Mouse (Mus musculus) kidney, adult 8-10 months (tissue): ENCODE results near the gene Mapk11.
A peak's percentile ranks its signal among the peaks of the same experiment; 100 is the strongest.

ENCODE experiments used
- DNase-seq, 2 experiments: peaks; one replicate each; pipeline ENCODE4 v3.0.0; 2022

Gene Mapk11

DNA sequence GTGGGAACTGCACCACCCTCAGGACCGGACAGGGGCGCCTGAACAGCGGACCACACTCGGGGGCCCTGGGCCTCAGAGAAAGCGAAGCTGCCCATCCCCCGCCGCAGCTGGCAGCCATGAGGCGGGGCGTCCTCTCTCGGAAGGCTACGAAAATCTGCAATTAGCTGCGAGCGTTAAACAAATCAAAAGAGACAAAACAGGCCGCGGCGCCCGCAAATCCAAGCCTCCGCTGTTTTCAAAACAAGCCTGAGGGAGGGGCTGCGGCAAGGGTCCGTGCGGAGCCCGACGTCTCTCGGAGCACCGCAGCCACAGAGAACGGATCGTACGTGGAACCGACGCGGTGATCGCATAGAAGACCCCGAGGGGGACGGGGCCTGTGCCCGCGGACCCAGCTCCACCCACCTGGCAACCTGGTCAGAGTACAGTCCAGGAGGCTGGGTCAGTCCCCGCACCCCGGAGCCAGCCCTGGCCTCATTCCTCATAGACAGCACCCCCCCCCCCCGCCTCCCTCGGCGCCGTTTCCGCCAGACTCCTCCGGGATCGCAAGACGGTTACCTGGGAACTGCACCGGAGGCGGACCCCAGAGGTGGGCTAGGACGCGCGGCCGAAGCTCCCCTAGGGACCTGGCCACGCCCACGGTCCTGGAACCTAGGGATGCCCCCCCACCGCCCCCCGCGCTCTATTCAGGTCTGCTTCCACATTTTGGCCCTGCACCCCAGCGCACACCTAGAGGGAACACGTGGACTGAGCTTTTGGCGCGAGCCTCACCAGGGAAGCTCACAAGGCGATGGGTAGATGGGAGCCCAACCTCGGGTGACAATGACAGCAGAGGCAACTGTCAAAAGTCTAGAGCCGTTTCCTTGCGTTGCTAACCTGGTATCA lies 23.8 kb upstream of the Mapk11 start:
- peak; percentile 71 to 80 for DNase-seq

DNA sequence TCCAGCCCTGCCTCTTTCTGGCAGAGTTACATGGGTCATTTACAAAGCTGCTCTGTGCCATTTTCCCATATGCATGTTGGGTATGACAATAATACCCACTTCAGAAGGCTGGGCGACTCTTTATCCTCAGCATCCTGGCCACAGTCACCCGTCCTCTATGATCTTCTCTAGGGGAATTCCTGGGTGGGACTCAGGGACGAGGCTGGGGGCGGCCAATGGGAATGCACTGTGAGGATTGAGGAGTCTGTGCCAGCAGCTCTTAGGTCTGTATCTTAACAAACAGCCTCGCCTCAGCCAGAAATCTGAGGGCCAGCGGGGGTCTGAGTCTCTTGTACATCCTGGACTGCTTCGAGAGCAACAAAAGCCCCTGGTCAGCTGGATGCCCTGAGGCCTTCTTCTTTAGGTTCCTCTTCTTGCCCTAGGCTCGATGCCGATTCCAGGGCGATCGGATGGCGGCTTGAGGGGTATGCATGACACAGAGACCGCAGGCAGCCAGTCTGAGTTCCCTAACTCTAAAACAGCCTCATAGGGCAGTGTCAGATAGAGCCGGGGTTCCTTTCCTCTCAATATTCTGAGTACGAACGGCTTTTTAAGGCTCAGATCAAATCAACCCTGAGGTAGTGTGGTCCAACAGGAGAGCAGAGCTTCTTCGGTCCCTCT lies 23.0 kb upstream of the Mapk11 start:
- DNase-seq: no peak

DNA sequence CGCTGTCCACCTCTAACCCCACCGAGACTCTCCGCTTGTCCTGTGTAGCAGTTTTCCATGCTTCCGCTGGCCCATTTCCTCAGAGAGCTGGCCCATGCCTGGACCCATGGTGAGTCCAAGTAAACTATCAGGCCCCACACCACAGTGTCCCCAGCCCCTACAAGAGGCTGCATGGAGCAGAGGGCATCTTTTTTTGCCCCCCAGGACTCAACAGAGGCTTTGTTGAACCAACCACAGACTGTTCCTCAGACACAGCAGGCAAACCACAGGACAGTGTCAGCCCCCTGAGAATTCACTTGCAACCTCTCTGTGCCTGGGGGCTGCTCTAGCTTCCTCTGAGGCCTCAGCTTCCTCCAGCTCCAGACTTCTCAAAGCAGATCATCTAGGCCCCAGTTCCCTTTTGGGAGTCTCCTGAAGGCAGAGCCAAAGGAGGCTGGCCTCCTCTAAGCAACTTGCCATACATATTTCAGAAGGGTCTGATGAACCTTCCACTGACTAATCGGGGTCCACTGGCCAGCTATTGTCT lies 22.2 kb upstream of the Mapk11 start:
- no peak for DNase-seq

DNA sequence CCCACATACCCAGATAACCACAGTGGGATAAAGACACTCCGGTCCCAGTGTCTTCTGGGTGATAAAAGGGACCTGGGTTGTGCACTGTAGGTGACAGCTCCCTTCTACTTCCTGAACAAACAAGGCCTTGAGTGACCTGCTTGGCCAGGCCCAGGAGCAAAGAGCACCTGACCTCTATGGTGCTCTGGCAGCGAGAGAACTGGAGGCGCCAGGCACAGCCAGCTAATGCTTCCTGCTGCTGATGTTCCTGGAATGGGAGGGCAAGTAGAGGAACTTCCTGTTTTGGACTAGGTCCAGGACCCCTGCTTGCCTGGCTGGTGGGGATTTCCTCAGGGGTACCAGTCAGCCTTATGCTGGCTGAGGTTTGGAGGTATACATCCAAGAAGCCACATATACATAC lies 20.7 kb upstream of the Mapk11 start:
- DNase-seq: peak; percentile 76 to 85

DNA sequence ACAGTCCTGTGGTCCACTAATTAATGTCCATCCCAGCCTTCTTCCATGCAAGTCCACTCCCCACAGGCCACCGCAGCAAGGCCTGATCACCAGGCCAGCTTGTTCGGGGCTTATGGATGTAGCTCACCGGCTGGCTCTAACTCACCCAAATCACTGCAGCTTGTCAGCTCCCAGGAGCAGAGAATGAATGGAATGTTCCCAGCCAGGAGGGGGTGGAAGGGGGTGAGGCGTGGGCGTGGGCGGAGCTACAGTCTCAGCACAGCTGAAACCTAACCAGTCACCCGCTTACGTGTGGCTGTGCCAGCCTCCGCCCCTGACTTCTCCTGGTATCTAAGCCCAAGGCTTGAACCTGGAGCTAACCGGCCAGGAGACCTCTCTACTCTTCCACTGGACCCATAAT lies 20.0 kb upstream of the Mapk11 start:
- DNase-seq: peak; percentile 96

DNA sequence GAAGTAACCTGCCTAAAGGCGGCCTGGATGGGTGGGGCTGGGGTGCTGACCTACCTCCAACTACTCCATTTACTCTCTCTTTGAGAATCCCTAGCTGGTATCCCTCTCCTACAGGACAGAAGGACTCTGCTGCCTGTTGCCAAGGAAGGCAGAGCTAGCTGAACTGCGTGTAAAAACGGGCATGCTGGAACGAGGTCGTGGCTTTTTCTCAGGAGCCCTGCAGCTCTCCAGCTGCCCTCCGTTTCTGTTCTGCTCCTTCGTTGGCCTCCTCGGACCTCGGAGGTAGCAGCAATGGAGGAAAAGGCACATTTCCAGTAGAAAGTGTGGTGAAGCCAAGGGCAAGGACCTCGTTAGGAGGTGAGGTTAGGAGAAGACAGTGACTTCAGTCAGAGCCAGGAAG lies 19.5 kb upstream of the Mapk11 start:
- no peak for DNase-seq

DNA sequence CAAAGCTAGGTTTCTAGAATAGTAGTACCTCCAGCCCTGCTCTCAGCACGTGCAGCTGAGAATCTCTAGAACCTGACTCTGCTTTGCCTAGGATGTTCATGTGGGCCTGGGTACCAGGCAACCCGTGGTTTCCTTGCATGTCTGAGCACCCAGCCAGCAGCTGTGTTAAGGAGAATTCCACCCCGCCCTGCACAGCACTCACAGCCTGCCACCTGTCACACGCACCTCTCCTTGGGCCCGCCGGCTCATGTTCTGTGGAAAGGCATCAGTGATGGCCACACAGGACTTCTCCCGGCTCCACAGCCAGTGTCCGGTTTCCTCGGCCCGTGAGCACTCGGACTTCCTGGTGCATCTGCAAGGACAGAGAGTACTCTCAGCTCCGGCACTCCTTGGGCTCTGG lies 16.1 kb upstream of the Mapk11 start:
- no peak for DNase-seq

DNA sequence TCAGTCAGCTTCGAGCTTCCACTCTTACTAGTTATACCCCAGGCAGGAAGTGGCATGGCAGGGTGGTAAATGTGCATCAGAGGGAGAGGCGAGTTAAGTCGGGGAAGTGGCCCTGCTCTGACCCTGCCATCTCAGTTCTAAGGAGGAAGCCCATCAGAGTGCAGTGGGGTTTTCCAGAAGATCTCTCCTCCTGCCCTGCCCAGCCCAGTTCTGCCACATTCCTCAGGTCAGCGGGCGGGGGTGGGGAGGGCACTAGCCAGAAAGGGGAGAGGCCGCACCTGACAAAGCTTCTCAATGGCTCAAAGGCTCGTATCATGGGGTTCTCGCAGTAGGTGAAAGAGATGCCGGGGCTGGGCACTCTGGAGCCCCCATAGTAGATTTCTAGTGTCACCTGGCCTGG lies 12.0 kb upstream of the Mapk11 start:
- no peak for DNase-seq

DNA sequence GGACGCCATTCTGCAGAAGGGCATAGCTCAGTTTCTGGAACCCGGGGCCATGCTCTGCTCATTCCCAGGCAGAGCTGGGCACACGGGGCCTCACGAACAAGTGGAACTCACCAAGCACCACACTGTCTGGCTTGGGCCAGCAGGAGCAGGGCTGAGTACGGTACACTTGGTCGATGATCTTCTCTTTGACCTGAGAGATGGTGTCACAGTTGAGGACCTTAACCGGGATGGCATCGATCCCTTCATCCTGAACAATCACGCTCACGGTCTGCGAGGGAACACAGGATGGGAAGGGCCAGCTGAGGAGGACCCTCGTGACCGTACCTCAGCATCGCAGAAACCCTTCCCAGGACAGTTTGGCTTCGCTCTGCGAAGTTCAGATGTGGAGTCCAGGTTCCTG lies 9.1 kb upstream of the Mapk11 start:
- no peak for DNase-seq

DNA sequence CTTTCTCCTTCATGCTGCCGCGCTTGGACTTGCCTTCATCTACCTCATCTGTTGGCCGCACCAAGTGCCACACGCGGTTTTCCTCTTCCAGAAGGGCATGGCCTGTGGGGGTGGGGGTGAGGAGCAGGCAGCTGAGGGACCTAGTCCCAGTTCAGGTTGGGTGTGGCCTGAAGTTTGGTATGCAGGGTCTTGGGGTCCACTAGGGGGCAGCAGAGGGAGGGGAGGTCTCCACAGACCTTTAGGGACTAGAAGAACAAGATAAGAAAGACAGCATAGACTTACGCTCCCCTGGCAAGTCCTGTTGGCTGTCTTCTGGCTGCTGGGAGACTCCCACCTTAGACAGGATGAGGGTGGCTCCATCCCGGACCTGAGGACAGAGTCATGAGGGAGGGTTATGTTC lies 8.5 kb upstream of the Mapk11 start:
- peak; percentile 70 to 76 for DNase-seq

DNA sequence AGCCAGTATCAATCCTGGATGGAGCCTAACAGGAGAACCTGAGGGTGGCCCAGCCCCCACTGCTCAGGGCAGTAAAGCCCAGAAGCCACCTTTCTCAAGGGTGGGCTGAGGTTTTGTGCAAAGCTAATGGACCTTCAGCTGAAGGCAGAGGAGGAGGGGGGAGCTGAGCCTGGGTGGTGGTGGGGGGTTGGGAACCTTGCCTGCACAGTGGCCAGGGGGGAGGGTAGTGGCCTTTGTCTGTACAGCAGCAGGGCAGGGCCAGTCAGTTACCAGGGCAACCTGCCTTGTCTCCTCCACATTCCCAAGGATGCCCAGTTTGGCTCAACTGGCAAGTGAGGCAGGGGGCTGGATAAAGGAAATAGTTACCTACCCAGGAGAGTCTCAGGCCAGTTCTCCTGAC lies 2.9 kb upstream of the Mapk11 start:
- no peak for DNase-seq

DNA sequence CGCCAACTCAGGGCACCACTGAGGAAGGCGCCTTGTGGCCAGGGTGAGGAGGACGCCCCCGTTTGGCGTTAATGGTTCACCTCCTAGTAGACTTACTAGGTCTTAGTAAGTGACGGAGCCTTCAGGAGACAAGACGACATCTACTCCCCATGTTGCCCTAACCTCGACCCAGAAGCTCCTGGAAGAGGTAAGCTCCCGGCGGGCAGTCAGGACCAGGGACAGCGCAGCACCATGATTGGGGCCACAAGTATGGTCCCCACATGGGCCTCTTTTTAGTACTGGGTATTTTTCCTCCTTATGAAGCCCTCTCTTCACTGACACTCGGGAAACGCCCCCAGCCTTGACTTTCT lies 588 bp upstream of the Mapk11 start:
- DNase-seq: peak in 1 of 2 experiments; percentile 40

DNA sequence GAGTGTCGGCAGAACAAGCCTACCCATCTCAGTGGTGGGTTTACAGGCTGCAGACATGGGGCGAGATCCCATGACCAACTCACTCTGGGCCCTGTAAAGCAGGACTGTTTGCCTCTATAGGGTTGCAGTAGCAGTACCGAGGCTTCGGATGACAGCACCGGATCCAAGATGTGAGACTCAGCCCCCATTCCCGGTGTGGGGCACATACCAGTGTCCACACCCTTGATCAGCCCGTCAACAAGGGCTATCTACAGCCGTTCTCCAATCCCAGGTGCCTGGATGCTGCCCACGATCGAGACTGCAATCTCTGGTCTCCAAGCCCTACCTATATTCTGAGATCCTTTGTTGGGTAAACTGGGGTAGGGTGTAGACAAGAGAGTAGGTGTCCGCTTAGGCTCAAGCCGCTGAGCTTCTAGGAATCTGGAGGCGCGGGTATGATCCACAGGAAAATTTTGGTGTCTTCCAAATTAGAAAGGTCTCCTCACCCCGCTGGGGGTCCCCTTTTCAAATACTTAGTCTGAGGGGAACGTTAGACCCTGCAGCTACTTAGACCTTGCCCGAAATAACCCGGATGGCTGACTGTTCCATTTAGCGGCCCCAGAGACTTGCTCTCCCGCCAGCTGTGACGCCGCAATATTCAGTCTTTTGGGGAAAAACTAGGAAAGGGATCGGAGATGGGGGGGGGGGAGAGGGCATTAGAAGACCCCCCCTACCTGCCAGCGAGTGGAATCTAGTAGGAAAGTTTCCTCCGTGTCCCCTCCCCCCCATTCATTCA lies 745 bp downstream of the Mapk11 start:
- DNase-seq: no peak

DNA sequence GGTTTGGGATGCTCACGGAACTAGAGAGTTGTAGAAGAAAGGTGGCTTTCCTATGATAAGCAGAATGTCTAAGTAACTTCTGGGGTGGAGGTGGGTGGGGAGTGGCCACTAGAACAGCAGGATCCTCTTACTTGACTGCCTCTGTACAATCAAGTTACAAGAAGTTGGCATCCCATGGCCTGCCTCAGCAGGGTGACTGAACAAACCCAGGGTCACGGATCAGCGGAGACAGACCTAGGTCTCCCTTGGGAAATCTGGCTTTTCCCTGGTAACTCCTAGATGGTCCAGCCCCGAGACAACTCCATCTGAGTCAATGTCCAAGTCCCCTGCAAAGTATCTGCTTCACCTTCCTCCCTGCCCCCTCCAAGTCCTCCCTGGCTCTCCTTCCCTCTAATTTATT lies 1.5 kb downstream of the Mapk11 start:
- peak in 1 of 2 experiments; percentile 41 for DNase-seq

DNA sequence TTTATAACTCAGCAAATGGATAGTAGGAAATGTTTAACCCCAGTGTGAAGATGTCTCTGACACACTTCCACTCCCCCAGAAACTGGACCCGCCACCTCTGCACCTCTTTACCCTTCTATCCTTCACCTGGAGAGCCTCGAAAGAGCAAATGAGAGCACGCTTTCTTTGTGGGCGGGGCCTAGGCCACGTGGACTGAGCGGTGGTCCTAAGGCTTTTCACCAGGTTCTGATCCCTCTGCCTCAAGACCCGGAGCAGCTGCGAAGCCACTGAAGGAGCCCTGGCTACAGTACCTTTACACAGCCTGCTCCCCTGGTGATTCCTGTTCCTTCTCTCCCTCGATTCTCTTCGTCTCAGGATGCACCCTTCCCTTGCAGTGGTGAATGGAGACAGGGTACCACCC lies 2.0 kb downstream of the Mapk11 start:
- no peak for DNase-seq

DNA sequence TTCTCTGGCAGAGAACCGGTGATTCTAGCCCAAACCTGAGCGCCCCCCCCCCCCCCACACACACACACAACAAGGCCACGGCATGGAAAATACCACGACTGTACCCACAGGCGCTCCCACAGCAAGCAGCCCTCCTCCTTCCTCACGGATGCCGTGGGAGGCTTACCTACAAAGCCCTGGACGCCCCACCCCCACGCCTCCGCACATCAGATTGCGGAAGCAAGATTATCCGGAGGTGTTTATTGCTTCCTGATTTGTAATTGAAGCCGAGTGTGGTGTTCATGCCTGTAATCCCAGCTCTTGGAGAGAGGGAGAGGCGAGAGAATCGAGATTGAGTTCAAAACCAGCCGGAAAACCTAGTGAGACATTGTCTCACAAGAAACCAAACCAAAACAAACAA lies 2.4 kb downstream of the Mapk11 start:
- peak in 1 of 2 experiments; percentile 40 for DNase-seq

DNA sequence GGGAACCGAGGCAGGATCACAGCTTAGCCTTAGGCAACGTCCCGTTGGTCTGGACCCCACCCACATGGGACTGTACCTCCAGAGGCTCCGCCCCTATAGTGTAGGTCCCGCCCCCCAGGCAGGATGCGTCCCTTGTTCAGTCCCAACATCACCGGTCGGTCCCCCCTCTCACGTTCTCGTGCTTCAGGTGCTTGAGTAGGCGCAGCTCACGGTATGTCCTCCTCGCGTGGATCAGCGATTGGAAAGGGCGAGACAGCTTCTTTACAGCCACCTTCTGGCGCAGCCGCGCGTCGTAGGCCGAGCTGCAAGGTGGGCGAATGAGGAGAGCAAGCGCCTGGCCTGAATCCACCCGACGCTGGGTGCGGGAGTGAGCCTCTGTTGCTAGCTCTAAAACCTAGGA lies 2.9 kb downstream of the Mapk11 start:
- peak in 1 of 2 experiments; percentile 56 for DNase-seq

DNA sequence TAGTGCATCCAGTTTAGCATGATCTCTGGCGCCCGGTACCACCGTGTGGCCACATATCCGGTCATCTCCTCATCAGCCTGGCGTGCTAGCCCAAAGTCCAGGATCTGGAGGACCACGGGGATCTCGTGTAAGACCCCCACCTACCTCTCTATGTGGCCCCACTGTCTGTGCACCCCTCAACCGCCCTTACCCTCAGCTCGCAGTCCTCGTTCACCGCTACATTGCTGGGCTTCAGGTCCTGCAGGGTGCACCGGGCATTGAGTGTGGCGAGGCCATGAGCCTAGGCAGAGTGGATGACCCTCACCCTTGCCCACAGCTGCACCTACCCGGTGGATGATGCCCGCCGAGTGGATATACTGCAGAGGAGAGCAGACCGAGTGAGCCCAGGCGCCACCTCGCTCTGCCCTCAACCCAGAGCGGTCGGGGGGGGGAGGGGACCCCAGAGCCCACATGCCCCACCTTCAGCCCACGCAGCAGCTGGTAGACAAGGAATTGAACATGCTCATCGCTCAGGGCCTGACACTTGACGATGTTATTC lies 3.5 kb downstream of the Mapk11 start:
- DNase-seq: no peak

DNA sequence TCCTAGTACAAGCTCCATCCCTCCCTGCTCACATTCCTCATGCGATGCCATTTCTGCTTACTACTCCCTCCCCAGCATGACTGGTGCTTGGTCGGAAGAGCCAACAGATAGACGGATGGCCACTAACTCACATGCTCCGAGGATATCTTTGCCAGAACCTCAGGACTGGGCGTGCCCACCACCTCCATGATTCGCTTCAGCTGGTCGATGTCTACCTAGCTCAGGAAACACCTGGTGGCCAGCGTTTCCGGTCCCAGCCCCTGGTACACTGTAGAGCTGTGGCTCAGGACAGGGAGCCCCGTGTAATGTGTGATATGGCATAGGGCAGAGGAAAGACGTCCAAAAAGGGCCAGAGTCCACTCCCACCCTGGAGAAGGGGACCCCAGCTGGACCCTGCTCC lies 4.5 kb downstream of the Mapk11 start:
- DNase-seq: no peak

DNA sequence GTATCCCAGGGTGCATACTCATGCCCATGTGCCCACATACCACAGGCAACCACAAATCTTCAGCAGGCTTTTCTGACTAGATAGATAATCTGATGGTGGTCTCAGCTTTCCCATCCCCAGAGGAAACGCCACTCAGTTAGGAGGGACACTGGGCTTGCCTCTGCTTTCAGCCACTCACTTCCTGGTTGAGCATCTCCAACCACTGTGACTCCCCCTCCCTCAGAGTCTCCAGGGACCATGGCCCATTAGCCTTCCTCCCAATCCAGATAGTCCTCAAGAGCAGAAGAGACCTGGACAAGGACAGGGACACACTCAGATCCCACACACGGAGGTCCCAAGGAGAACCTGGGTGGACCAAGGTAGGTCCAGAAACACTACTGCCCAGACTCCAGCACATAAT lies 6.3 kb downstream of the Mapk11 start:
- DNase-seq: no peak

DNA sequence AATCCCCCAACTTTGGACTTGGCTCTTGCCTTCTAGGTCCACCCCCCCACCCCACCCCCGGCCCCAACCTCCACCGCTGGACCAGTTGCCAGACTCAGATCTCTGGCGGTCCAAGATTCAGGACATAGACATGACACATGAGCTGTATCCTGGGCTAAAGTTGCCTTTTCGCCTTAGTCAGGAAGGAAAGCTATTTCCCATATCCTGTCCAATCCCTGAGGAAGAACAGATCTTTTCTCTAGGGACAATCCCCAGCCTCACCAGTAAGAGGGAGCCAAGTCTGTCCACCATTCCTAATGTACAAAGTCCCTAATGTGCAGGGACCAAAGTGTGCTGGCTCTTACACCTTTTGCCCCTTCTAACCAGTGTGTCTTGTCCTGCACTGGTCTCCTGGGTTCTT lies 7.5 kb downstream of the Mapk11 start:
- no peak for DNase-seq

DNA sequence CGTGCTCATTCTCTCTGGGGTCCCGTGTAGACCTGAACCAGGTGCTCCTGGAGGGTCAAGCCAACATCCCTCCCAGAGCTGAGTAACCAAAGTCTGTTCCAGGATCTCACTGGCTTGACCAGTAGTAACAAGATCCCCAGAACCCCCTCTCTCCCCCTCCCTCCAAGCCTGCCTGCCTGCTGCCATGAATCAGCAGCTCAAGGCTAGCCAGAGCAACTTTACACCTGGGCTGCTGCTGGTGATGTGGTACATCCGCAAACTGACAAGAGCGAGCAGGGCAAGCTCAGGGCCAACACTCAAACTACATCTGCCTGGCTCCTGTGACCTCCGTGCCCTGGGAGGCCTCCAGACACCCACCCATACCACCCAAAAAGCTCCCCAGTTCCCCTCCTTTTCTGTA lies 8.0 kb downstream of the Mapk11 start:
- no peak for DNase-seq

DNA sequence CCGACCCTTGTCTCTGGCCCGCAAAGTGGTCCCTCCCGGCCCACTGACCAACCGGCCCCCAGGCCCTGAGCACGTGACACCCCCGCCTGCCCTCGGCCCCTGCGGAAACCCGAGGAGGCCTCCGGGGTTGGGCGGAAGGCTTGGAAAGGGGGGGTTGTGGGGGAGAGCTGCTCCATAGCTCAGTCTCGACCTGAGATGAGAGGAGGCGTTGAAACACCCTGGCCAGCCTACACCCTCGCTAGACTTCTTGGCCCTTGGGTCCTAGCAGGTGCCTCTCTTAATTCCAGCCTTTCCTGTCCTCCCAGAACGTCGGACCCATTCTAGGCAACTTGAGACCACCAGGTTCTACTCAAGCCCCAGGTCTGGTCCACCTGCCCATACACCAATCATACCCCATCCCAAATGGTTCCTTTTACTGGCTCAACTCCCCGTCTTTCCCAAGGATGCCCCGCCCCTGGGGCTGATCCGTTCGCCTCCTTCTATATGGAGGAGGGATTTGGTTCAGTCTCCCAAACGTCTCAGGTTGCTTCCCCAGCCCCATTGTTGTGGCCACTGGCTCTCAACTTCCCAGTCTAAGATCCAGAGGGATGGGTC lies 8.7 kb downstream of the Mapk11 start, which contains the start of gene Mapk12:
Gene Mapk12, minus strand, starts transcription at position 45 of the 594 bp plus-strand sequence.
- DNase-seq: peak in 1 of 2 experiments; percentile 50
